Mouse (Mus musculus) embryonic facial prominence, embryonic 11.5 days (tissue): ENCODE results near the gene Pcolce2. TPM values are rescaled to one million over a fixed set of nuclear protein-coding genes. Genes with fewer than 3 reads are reported as not detected.

Experiments
- ATAC-seq: fragments of 200-750 bp; cut with Nextera tagmentation; replicated peaks from 2 replicates; pipeline ENCODE4 v1.8.0; 2017; ENCODE audit warnings: low read depth; ENCODE audit not compliant: insufficient number of reproducible peaks, low FRiP score, low TSS enrichment
- DNase-seq: peaks from one replicate; pipeline ENCODE4 v3.0.0-alpha.2; 2015; ENCODE audit warnings: low spot score
- H3K27ac ChIP-seq: fragments of 300-500 bp; sonication (generic); replicated peaks from 2 replicates; pipeline ENCODE4 v1.5.1; 2014; ENCODE audit warnings: mild to moderate bottlenecking, low read depth, low read length, control low read depth
- H3K27me3 ChIP-seq: fragments of 300-500 bp; sonication (generic); 2 replicates; pipeline ENCODE4 v1.6.1; 2014; ENCODE audit warnings: mild to moderate bottlenecking, low read length, moderate library complexity, mixed read lengths; ENCODE audit not compliant: control insufficient read depth, insufficient read depth
- H3K36me3 ChIP-seq: fragments of 300-500 bp; sonication (generic); replicated peaks from 2 replicates; pipeline ENCODE4 v1.6.1; 2014; ENCODE audit warnings: low read depth, mild to moderate bottlenecking, low read length, moderate library complexity, mixed read lengths; ENCODE audit not compliant: control insufficient read depth, insufficient read depth
- H3K4me1 ChIP-seq: fragments of 300-500 bp; sonication (generic); 2 replicates; pipeline ENCODE4 v1.6.1; 2014; ENCODE audit warnings: low read length, mixed read lengths; ENCODE audit not compliant: control insufficient read depth, insufficient read depth
- H3K4me2 ChIP-seq: fragments of 300-500 bp; sonication (generic); 2 replicates; pipeline ENCODE4 v1.6.1; 2014; ENCODE audit warnings: low read depth, mild to moderate bottlenecking, control low read depth, low read length, moderate library complexity
- H3K4me3 ChIP-seq: fragments of 300-500 bp; sonication (generic); 2 replicates; pipeline ENCODE4 v1.5.1; 2014; ENCODE audit warnings: low read depth, low read length, control low read depth
- H3K9ac ChIP-seq: fragments of 300-500 bp; sonication (generic); replicated peaks from 2 replicates; pipeline ENCODE4 v1.6.1; 2014; ENCODE audit warnings: mild to moderate bottlenecking, control low read depth, low read length
- H3K9me3 ChIP-seq: fragments of 300-500 bp; sonication (generic); replicated peaks from 2 replicates; pipeline ENCODE4 v1.6.1; 2016; ENCODE audit warnings: mild to moderate bottlenecking, low read length, inconsistent platforms, mixed read lengths; ENCODE audit not compliant: control insufficient read depth
- WGBS: fragments of 180-500 bp; shearing (Covaris S2); extraction: QIAGEN DNeasy Blood & Tissue Kit; methylation state at CpG from one replicate; pipeline ENCODE4 v1.1.7; 2014; 5-methylcytosine and 5-hydroxymethylcytosine counted together
- polyA plus RNA-seq: library from polyadenylated mRNA; unstranded; fragments of >200 nt; fragmentation: Nextera tagmentation; extraction: Ambion mirVana; gene quantifications from 2 replicates; pipeline ENCODE4 v1.2.1, GENCODE M21; 2014

Pcolce2 gene
- polyA plus RNA-seq, 1 experiment from 2014 or later, result 4.7 TPM

DNA sequence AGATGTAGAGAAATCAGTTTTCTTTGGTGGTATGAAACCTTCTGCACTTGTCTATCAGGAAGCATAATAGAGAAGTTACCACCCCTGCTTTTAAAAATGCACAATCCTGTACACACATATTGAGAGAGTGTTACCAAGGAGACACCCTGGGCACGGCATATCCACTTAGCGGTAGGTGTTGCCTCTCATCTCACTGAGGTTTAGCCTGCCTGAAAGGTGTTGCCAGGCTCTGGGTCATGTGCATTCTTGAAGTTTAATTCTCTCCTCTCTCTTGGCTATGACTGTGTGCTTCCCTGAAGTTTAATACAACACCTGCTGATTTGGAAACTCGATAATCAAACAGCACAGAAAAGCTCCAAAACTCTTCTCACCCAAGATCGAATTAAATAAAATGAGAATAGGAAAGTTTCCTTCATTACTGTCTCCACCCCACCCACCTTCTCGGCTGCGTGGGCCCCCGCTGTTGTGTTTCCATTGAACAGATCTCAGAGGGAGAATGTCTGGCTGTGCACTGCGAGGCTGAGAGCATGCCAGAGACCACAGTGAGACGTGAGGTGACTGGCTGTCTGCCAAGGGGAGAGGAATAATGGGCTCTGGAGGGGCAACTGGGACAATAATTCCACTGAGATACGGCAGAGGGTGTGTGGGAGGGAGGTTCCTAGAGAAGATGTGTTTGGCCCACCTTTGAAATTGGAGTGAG, 27.0 kb downstream of the Pcolce2 start:
- Histone ChIP-seq H3K27me3 (no peaks in the 10 kb centered on the region), H3K4me1 (no peaks in the 10 kb centered on the region), H3K27ac (no peak overlapping the region), H3K4me3 (no peak overlapping the region), H3K36me3 (no peaks in the 10 kb centered on the region), H3K4me2 (no peak overlapping the region), H3K9ac (no peak overlapping the region), H3K9me3 (no peaks in the 10 kb centered on the region)
- ATAC-seq (no peak), DNase-seq (no peak)
- 75% methylated on average over 10 of the region's 10 CpGs for WGBS

DNA sequence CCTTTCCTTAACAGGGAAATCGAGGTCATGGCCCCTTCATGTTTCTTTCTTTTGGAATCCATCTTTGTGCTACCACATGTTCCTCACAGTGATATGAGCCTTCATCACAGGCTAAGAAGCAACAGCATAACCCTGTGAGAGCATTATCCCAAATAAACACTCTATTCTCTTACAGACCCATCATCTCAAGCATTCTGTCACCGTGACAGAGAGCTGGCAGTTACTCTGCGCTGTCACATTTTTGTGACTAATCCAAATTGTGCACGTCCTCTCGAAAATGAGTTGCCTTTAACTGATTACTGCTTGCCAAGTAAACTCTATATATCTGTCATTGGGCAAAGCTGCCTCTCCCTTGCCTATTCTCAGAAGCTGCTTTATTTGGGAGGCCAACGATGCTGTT, 28.4 kb downstream of the Pcolce2 start:
- DNase-seq (no peak), ATAC-seq (no peak)
- Histone ChIP-seq H3K4me2 (no peak overlapping the region), H3K36me3 (no peaks in the 10 kb centered on the region), H3K9ac (no peak overlapping the region), H3K9me3 (no peaks in the 10 kb centered on the region), H3K4me1 (no peaks in the 10 kb centered on the region), H3K27ac (no peak overlapping the region), H3K27me3 (no peaks in the 10 kb centered on the region), H3K4me3 (no peak overlapping the region)
- WGBS, result 88% methylated on average over 6 of the region's 6 CpGs

DNA sequence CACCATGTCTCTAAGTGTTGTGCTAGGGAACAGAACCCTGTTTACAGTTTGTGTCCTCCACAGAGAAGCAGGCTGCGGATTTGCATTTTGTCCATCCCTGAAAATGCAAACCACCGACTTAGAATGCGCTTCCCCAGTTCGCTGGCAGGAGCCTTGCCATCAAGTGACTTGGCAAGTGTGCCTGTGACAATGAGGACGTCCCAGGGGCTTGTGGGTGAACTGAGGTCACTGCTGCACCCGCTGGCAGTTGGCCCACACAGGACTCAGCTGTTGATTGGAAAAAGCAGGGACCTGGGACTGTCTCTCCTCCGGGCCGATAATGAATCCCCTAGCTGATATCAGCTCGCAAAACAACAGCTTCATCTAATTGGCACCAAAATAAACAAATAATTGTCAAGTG, 30.4 kb downstream of the Pcolce2 start:
- Histone ChIP-seq H3K4me1 (no peaks in the 10 kb centered on the region), H3K36me3 (no peaks in the 10 kb centered on the region), H3K4me2 (no peak overlapping the region), H3K27me3 (no peaks in the 10 kb centered on the region), H3K9ac (no peak overlapping the region), H3K4me3 (no peak overlapping the region), H3K27ac (no peak overlapping the region), H3K9me3 (no peaks in the 10 kb centered on the region)
- WGBS, result 42% methylated on average over 9 of the region's 9 CpGs
- ATAC-seq (no peak), DNase-seq (no peak)

DNA sequence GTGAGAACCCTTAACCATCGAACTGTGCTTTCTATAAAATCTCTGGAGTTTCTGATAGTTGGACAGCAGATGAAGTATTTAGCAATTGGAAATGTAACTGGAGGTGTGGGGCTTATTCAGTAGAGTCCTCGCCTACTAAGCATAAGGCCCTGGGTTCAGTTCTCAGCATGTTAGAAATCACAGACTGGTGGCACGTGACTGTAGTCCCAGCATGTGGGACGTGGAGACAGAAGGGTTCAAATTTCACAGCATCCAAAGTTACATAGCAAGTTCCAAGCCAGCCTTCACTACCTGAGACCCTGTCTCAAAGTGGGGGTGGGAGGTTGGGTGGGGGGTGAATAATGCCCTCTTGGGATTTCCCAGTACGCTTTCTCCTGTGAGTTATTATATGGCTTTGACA, 30.9 kb downstream of the Pcolce2 start:
- WGBS, result 58% methylated on average over 5 of the region's 5 CpGs
- H3K9ac ChIP-seq, result no peak overlapping the region
- H3K9me3 ChIP-seq, result no peaks in the 10 kb centered on the region
- H3K27ac ChIP-seq, result no peak overlapping the region
- H3K27me3 ChIP-seq, result no peaks in the 10 kb centered on the region
- no peaks in the 10 kb centered on the region for H3K36me3 ChIP-seq
- DNase-seq, result no peak
- H3K4me3 ChIP-seq, result no peak overlapping the region
- ATAC-seq, result no peak
- no peak overlapping the region for H3K4me2 ChIP-seq
- H3K4me1 ChIP-seq, result no peaks in the 10 kb centered on the region

DNA sequence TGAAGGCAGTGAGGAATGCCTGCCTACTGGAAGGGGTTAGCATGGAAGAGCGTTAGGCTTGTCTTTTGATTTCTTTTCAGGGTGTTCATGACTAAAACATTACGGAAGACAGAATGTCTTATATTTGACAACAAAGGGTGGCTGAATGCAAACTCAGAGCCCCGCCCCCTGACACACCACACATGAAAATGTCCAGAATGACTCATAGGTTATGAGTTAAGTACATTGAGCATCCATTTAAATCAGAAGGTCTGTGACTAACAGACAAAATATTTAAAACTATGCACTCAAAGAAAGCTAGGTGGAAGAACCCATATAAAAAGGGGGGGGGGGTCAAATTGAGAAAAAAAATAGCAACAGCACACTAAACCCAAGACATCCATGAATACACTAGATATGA, 34.9 kb downstream of the Pcolce2 start:
- Histone ChIP-seq H3K27ac (no peak overlapping the region), H3K27me3 (no peaks in the 10 kb centered on the region), H3K9ac (no peak overlapping the region), H3K4me1 (no peaks in the 10 kb centered on the region), H3K36me3 (no peaks in the 10 kb centered on the region), H3K4me3 (no peak overlapping the region), H3K9me3 (no peaks in the 10 kb centered on the region), H3K4me2 (no peak overlapping the region)
- no peak for ATAC-seq
- WGBS, result 94% methylated on average over 3 of the region's 3 CpGs
- no peak for DNase-seq

DNA sequence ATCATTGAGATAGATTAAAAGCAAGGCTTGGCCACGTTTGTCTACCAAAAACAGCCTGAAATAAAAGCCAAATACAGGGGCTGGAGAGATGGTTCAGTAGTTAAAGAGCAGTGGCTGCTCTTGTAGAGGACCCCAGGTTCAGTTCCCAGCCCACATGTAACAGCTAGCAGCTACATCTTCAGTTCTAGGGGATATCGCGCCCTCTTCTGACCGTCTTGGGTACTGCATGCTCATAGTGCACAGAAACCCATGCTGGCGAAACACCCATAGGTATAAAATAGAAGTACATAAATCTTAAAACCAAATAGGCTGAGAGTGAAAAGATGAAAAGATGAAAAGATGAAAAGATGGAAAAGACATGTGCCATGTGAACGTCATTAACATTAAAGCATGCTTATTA, 35.4 kb downstream of the Pcolce2 start:
- H3K4me2 ChIP-seq, result no peak overlapping the region
- H3K27ac ChIP-seq, result no peak overlapping the region
- ATAC-seq (no peak), DNase-seq (no peak)
- no peaks in the 10 kb centered on the region for H3K36me3 ChIP-seq
- H3K4me1 ChIP-seq, result no peaks in the 10 kb centered on the region
- WGBS, result 83% methylated on average over 6 of the region's 6 CpGs
- H3K27me3 ChIP-seq, result no peaks in the 10 kb centered on the region
- no peak overlapping the region for H3K9ac ChIP-seq
- no peaks in the 10 kb centered on the region for H3K9me3 ChIP-seq
- no peak overlapping the region for H3K4me3 ChIP-seq

DNA sequence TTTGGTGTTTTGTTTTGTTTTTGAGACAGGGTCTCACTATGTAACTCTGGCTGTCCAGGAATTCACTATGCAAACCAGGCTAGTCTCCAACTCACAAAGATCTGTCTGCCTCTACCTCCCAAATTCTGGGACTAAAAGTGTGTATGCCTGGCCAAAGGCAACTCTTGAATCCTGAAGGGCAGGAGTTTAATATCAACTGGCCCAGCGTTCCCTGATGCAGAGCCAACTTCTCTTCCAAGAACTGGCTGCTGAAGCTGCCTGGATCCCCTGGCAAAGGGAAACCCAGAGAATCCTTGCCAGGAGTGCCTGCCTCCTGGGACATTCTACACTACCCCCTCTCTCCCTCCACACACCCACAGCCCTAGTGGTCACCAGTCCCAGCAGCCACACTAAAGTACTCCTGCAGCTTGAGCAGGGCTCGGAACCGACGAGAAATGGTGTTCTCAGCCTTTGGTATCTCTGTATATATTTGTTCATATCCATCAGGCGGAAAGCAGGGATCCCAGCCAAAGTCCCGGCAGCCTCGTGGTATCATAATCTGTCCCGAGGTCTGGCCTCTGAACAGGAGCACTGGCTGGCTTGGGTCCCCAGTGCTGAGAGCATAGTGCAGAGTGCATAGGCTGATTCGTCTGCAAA, 37.8 kb downstream of the Pcolce2 start:
- WGBS, result 90% methylated on average over 9 of the region's 9 CpGs
- ATAC-seq (no peak), DNase-seq (no peak)
- no peaks in the 10 kb centered on the region for H3K36me3 ChIP-seq
- no peaks in the 10 kb centered on the region for H3K27me3 ChIP-seq
- no peak overlapping the region for H3K9ac ChIP-seq
- H3K4me2 ChIP-seq, result no peak overlapping the region
- no peak overlapping the region for H3K4me3 ChIP-seq
- no peak overlapping the region for H3K27ac ChIP-seq
- no peaks in the 10 kb centered on the region for H3K9me3 ChIP-seq
- H3K4me1 ChIP-seq, result no peaks in the 10 kb centered on the region

DNA sequence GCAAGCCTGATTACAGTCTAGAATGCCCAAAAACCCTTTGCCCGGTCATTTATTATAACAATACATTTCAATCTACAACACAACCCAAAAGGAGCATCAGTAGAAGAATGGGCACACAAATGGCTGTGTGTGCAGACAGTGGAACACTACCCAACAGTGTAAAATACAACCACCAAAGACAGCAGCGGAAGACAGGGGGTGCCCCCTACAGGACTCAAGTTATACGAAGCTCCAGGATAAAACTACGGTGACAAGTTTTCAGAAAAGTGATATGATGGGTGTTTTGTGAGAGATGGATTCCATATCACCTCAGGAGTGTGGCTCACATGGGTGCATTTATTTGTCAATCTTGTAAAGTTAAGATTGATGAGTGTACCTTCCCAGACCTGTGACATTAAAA, 38.6 kb downstream of the Pcolce2 start:
- WGBS, result 95% methylated on average over 4 of the region's 4 CpGs
- no peaks in the 10 kb centered on the region for H3K9me3 ChIP-seq

More for the DNA sequence above, 38.6 kb downstream of the Pcolce2 start:
- Histone ChIP-seq H3K27ac (no peak overlapping the region), H3K36me3 (no peaks in the 10 kb centered on the region), H3K4me1 (no peaks in the 10 kb centered on the region), H3K9ac (no peak overlapping the region), H3K4me2 (no peak overlapping the region), H3K4me3 (no peak overlapping the region), H3K27me3 (no peaks in the 10 kb centered on the region)
- ATAC-seq, result no peak
- DNase-seq, result no peak
